Mouse (Mus musculus) neural tube, embryonic 12.5 days (tissue): ENCODE measurements at regions not wholly inside any gene's neighbourhood (a gene's known extent, or its start where the extent isn't known, plus 50 kb on each side); places are given as distances from the start of the nearest gene placed in this dataset.

Experiments
- ATAC-seq: fragments of 200-750 bp; cut with Nextera tagmentation; 2 replicates; pipeline ENCODE4 v1.8.0; 2017; ENCODE audit warnings: low read depth, mild to moderate bottlenecking, moderate TSS enrichment, moderate library complexity; ENCODE audit not compliant: low FRiP score
- H3K27ac ChIP-seq: fragments of 300-500 bp; sonication (generic); 2 replicates; pipeline ENCODE4 v1.5.1; 2016
- H3K27me3 ChIP-seq: fragments of 300-500 bp; sonication (generic); replicated peaks from 2 replicates; pipeline ENCODE4 v1.6.1; 2016; ENCODE audit warnings: mild to moderate bottlenecking
- H3K36me3 ChIP-seq: fragments of 300-500 bp; sonication (generic); 2 replicates; pipeline ENCODE4 v1.6.1; 2016; ENCODE audit warnings: mild to moderate bottlenecking
- H3K4me1 ChIP-seq: fragments of 300-500 bp; sonication (generic); 2 replicates; pipeline ENCODE4 v1.6.1; 2016
- H3K4me2 ChIP-seq: fragments of 300-500 bp; sonication (generic); replicated peaks from 2 replicates; pipeline ENCODE4 v1.6.1; 2016; ENCODE audit warnings: mild to moderate bottlenecking
- H3K4me3 ChIP-seq: fragments of 300-500 bp; sonication (generic); 2 replicates; pipeline ENCODE4 v1.5.1; 2016
- H3K9ac ChIP-seq: fragments of 300-500 bp; sonication (generic); 2 replicates; pipeline ENCODE4 v1.6.1; 2016; ENCODE audit warnings: mild to moderate bottlenecking
- H3K9me3 ChIP-seq: fragments of 300-500 bp; sonication (generic); 2 replicates; pipeline ENCODE4 v1.6.1; 2016; ENCODE audit warnings: mild to moderate bottlenecking
- WGBS: fragments of 180-500 bp; shearing (Covaris S2); methylation state at CpG from one replicate; pipeline ENCODE4 v1.1.7; 2016; 5-methylcytosine and 5-hydroxymethylcytosine counted together

- H3K36me3 ChIP-seq, result no peaks in the 10 kb centered on the region
Measured at GRCm38 (mm10) chr13:60054081-60054480, 123.1 kb downstream of the Gas1 start.

GRCm38 (mm10) chr13:60051866-60052265, 125.3 kb downstream of the Gas1 start:
- no peak overlapping the region for H3K9ac ChIP-seq
- 79% methylated on average over 1 of the region's 1 CpGs for WGBS
- no peaks in the 10 kb centered on the region for H3K36me3 ChIP-seq
- no peak for ATAC-seq
- H3K9me3 ChIP-seq, result no peaks in the 10 kb centered on the region
- no peak overlapping the region for H3K4me3 ChIP-seq
- no peaks in the 10 kb centered on the region for H3K27me3 ChIP-seq
- H3K27ac ChIP-seq, result no peak overlapping the region
- no peak overlapping the region for H3K4me2 ChIP-seq
- H3K4me1 ChIP-seq, result peaks cover 18% of the 10 kb centered on the region

More at GRCm38 (mm10) chr13:60054081-60054480, 123.1 kb downstream of the Gas1 start:
- Histone ChIP-seq H3K4me1 (peaks cover 16% of the 10 kb centered on the region), H3K9ac (no peak overlapping the region), H3K27ac (no peak overlapping the region), H3K4me2 (no peak overlapping the region), H3K4me3 (no peak overlapping the region), H3K27me3 (no peaks in the 10 kb centered on the region), H3K9me3 (no peaks in the 10 kb centered on the region)
- ATAC-seq, result no peak
- 69% methylated on average over 9 of the region's 9 CpGs for WGBS

- Histone ChIP-seq H3K9ac (no peak overlapping the region), H3K27ac (no peak overlapping the region), H3K4me2 (no peak overlapping the region), H3K9me3 (no peaks in the 10 kb centered on the region), H3K36me3 (no peaks in the 10 kb centered on the region), H3K4me1 (peaks cover 18% of the 10 kb centered on the region), H3K27me3 (no peaks in the 10 kb centered on the region), H3K4me3 (no peak overlapping the region)
- peak; percentile 72 for ATAC-seq
- WGBS, result 49% methylated on average over 9 of the region's 9 CpGs
Measured at GRCm38 (mm10) chr13:60050799-60051580, 126.2 kb downstream of the Gas1 start.

GRCm38 (mm10) chr13:60049703-60050102, 127.5 kb downstream of the Gas1 start:
- Histone ChIP-seq H3K4me1 (peaks cover 24% of the 10 kb centered on the region), H3K4me2 (no peak overlapping the region), H3K36me3 (no peaks in the 10 kb centered on the region), H3K9me3 (no peaks in the 10 kb centered on the region), H3K27ac (no peak overlapping the region), H3K9ac (no peak overlapping the region), H3K27me3 (no peaks in the 10 kb centered on the region), H3K4me3 (no peak overlapping the region)
- 66% methylated on average over 3 of the region's 3 CpGs for WGBS
- no peak for ATAC-seq

GRCm38 (mm10) chr13:60047791-60048730, 129.1 kb downstream of the Gas1 start:
- 72% methylated on average over 9 of the region's 9 CpGs for WGBS
- no peaks in the 10 kb centered on the region for H3K27me3 ChIP-seq
- peaks cover 24% of the 10 kb centered on the region for H3K4me1 ChIP-seq
- no peak overlapping the region for H3K4me3 ChIP-seq
- H3K4me2 ChIP-seq, result no peak overlapping the region
- H3K36me3 ChIP-seq, result no peaks in the 10 kb centered on the region
- no peak for ATAC-seq
- no peak overlapping the region for H3K9ac ChIP-seq
- no peaks in the 10 kb centered on the region for H3K9me3 ChIP-seq
- H3K27ac ChIP-seq, result no peak overlapping the region

GRCm38 (mm10) chr13:60045752-60046151, 131.4 kb downstream of the Gas1 start:
- Histone ChIP-seq H3K4me1 (peaks cover 18% of the 10 kb centered on the region), H3K4me2 (no peak overlapping the region), H3K36me3 (no peaks in the 10 kb centered on the region), H3K9ac (no peak overlapping the region), H3K27me3 (no peaks in the 10 kb centered on the region), H3K9me3 (no peaks in the 10 kb centered on the region), H3K27ac (no peak overlapping the region), H3K4me3 (no peak overlapping the region)
- ATAC-seq, result no peak
- WGBS, result 46% methylated on average over 4 of the region's 4 CpGs

- 45% methylated on average over 6 of the region's 6 CpGs for WGBS
- Histone ChIP-seq H3K9me3 (no peaks in the 10 kb centered on the region), H3K9ac (no peak overlapping the region), H3K27ac (no peak overlapping the region), H3K4me1 (peaks cover 13% of the 10 kb centered on the region), H3K4me3 (no peak overlapping the region), H3K36me3 (no peaks in the 10 kb centered on the region), H3K4me2 (no peak overlapping the region), H3K27me3 (no peaks in the 10 kb centered on the region)
- no peak for ATAC-seq
Measured at GRCm38 (mm10) chr13:60044876-60045275, 132.3 kb downstream of the Gas1 start.

GRCm38 (mm10) chr13:60042443-60042842, 134.7 kb downstream of the Gas1 start:
- no peak overlapping the region for H3K4me3 ChIP-seq
- H3K4me1 ChIP-seq, result peaks cover 6% of the 10 kb centered on the region; the same call in 1 of the 2 replicates
- H3K36me3 ChIP-seq, result no peaks in the 10 kb centered on the region
- 91% methylated on average over 2 of the region's 2 CpGs for WGBS
- no peak for ATAC-seq
- H3K9me3 ChIP-seq, result no peaks in the 10 kb centered on the region
- H3K27ac ChIP-seq, result no peak overlapping the region
- no peaks in the 10 kb centered on the region for H3K27me3 ChIP-seq
- H3K4me2 ChIP-seq, result no peak overlapping the region
- no peak overlapping the region for H3K9ac ChIP-seq

GRCm38 (mm10) chr13:60035536-60036130, 141.5 kb downstream of the Gas1 start:
- no peak overlapping the region for H3K27ac ChIP-seq
- H3K36me3 ChIP-seq, result no peaks in the 10 kb centered on the region
- ATAC-seq, result no peak
- no peaks in the 10 kb centered on the region for H3K9me3 ChIP-seq
- H3K9ac ChIP-seq, result no peak overlapping the region
- no peak overlapping the region for H3K4me2 ChIP-seq
- no peak overlapping the region for H3K4me3 ChIP-seq
- no peaks in the 10 kb centered on the region for H3K27me3 ChIP-seq
- H3K4me1 ChIP-seq, result no peaks in the 10 kb centered on the region
- 90% methylated on average over 7 of the region's 7 CpGs for WGBS

- no peak overlapping the region for H3K27ac ChIP-seq
- no peak overlapping the region for H3K4me2 ChIP-seq
- no peak overlapping the region for H3K9ac ChIP-seq
- H3K27me3 ChIP-seq, result no peaks in the 10 kb centered on the region
- no peaks in the 10 kb centered on the region for H3K4me1 ChIP-seq
- H3K4me3 ChIP-seq, result no peak overlapping the region
- WGBS, result 87% methylated on average over 2 of the region's 2 CpGs
- 0 out of 2 replicates have a peak, but pooled peaks cover 5% of the 10 kb centered on the region for H3K9me3 ChIP-seq
- H3K36me3 ChIP-seq, result no peaks in the 10 kb centered on the region
- no peak for ATAC-seq
Measured at GRCm38 (mm10) chr13:60033116-60033515, 144.0 kb downstream of the Gas1 start.

- Histone ChIP-seq H3K4me1 (no peaks in the 10 kb centered on the region), H3K9ac (no peak overlapping the region), H3K27me3 (no peaks in the 10 kb centered on the region), H3K27ac (no peak overlapping the region), H3K9me3 (0 out of 2 replicates have a peak, but pooled peaks cover 5% of the 10 kb centered on the region), H3K4me2 (no peak overlapping the region), H3K36me3 (no peaks in the 10 kb centered on the region), H3K4me3 (no peak overlapping the region)
- no peak for ATAC-seq
- WGBS, result 91% methylated on average over 5 of the region's 5 CpGs
Measured at GRCm38 (mm10) chr13:60032586-60032985, 144.6 kb downstream of the Gas1 start.

- H3K27ac ChIP-seq, result no peak overlapping the region
Measured at GRCm38 (mm10) chr13:60029591-60029990, 147.6 kb downstream of the Gas1 start.

More at GRCm38 (mm10) chr13:60029591-60029990, 147.6 kb downstream of the Gas1 start:
- Histone ChIP-seq H3K4me2 (no peak overlapping the region), H3K36me3 (no peaks in the 10 kb centered on the region), H3K9me3 (0 out of 2 replicates have a peak, but pooled peaks cover 5% of the 10 kb centered on the region), H3K27me3 (no peaks in the 10 kb centered on the region), H3K9ac (no peak overlapping the region), H3K4me1 (no peaks in the 10 kb centered on the region), H3K4me3 (no peak overlapping the region)
- no peak for ATAC-seq
- WGBS, result 88% methylated on average over 9 of the region's 9 CpGs
